Mouse (Mus musculus) R1 (cell line): ENCODE data around the gene Lrrc18.

Experiments
- DNase-seq: peaks from one replicate; pipeline ENCODE4 v3.0.0-alpha.2; 2018; ENCODE audit warnings: low read depth, low spot score

Lrrc18 gene

DNA sequence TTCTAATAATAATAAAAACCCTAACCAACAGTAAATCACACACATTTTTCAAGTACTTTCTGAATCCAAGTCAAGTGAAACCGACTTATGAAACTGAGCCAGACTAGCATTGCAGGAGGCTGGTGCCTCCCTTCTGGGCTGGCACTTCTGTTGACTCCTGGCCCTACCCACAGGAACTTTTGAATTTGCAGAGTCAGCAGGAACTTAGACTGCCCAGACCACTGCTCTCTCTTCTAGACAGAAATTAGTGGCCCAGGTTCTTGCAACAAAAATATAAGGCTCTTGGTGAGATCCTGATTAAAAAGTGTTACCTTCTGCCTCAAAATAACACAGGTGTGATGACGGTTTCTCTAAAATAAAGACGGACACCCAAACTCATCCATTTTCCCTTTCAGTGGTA is 54.0 kb downstream of the Lrrc18 start:
- no peak for DNase-seq

DNA sequence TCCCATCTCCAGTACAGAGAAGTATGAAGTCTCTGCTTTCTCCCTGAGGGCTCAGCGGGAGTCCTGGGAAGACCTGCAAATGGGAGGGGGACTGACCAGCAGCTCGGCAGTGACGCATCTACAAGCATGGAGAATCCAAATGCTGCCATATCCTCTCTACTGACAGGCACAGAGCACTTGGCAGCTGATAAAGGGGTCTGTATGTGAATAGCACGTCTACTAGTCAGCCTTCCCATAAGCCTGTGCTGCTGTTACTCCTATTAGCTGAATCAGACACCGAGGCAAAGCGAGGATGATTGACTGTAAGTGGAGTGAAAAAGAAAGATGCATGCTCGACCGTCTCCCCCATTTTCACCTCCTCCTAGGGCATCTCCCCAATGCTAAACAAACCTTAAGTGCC is 62.3 kb downstream of the Lrrc18 start:
- no peak for DNase-seq

- DNase-seq, result no peak
Observed at GRCm38 (mm10) chr14:33058881-33059660, 67.9 kb downstream of the Lrrc18 start.

DNA sequence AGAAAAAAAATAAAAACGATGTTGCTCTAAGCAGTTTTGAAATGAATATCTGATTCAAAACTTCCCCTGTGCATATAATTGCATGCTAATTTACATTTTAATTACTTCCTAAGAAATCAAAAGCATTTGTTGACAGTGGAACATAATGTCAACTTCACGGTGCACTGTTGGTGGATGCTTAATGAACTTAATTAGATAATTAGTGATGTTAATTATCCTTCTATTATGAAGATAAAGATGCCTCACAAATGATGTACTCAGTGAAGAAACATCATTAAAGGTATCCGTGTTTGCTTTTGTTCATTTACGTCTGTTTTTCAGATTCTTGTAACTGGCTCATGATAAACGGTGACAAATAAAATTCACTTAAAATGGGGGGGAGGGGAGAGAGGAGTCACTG is 71.8 kb downstream of the Lrrc18 start:
- DNase-seq, result no peak
